Mouse (Mus musculus) retina, embryonic 14.5 days (tissue): ENCODE measurements around the gene Gm14418.

Experiments
- DNase-seq: peaks from one replicate; pipeline ENCODE4 v3.0.0-alpha.2; 2015; ENCODE audit warnings: low spot score

Gm14418 gene

DNA sequence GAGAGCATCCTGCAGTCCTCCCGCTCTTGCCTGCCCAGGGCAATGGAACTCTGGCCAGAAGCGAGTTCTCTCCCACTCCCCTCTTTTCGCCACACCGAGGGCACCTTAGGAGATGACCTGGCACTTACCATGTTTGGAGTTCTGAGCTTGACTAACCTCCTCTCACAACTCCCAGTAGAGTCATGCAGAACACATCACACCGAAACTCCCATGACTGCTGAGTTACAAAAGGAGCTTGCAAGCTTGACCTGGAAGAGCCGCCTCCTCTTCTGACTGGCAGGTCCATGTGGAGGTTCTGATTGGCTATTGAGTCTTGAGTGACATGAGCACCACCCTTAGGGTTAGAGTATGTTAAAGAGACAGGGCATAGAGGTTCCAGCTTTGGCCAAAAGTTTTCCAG, at the start of gene Gm14418:
Gene Gm14418, minus strand, starts transcription at position 225 of the 400 bp plus-strand sequence.
- DNase-seq = peak; percentile 8
